Mouse (Mus musculus) urinary bladder, adult 18-20 months (tissue): ENCODE results near the gene Gm5930.
"Not testable (repeated sequence)": the region's sequence is repeated elsewhere in the genome, so short reads cannot be mapped to it uniquely, and the experiment has no call there.

Experiments
- DNase-seq, 2 experiments: peaks; one replicate each; pipeline ENCODE4 v3.0.0; 2022; ENCODE audit warnings: low spot score in 2 of 2, mixed read lengths in 2 of 2

Gm5930 gene

DNA sequence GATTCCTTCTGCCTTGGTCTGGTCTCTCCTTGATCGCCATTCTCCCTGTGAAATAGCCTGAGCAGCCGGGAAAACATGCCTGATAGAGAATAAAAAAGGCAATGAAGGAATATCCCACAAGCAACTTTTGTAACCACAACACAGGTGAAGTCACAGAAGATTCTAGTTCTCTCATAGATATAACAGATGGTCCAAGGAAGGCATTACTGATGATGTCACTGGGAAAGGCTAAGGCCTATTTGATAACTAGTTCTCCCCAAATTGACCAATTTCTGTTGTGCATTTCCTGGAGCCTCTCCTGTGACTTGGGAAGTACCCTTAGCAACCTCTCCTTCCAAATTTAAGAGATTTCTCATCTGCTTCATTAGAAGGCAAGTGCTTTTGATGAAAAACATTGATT is at the start of gene Gm5930:
Gene Gm5930 (minus strand): TSS at position 101 of the 400 bp plus-strand sequence.
- not testable (repeated sequence) for DNase-seq

GRCm38 (mm10) chr14:44384233-44384632 is 45.8 kb upstream of the Gm5930 start:
- DNase-seq = not testable (repeated sequence)

GRCm38 (mm10) chr14:44365057-44365456 is 26.7 kb upstream of the Gm5930 start, which contains the start of gene Gm8229:
Gene Gm8229, plus strand, starts transcription at chr14:44365357.
- not testable (repeated sequence) for DNase-seq

GRCm38 (mm10) chr14:44362301-44362700 is 23.9 kb upstream of the Gm5930 start:
- DNase-seq = not testable (repeated sequence)

GRCm38 (mm10) chr14:44361416-44361815 is 23.0 kb upstream of the Gm5930 start:
- DNase-seq = not testable (repeated sequence)

GRCm38 (mm10) chr14:44312049-44312448 is 26.3 kb downstream of the Gm5930 start:
- DNase-seq = not testable (repeated sequence)

DNA sequence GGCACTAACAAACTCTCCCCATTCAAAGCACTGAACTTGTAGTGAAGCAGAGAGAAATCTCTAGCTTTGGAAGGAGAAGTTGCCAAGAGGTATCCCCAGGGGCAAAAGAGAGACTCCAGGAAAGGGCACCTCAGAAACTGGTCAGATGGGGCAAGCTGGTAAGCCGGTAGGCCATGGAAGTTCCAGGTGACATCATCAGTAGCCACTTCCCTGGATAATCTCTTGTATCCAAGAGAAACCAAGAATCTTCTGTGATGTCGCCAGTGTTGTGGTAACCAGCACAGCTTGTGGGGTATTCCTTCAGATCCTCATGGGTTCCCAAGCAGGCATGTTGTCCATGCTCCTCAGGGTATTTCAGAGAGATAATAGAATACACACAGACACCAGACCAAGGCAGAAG is 53.1 kb downstream of the Gm5930 start, which contains the start of gene Gm8220:
Gene Gm8220 (plus strand): TSS at position 301 of the 400 bp plus-strand sequence.
- DNase-seq = not testable (repeated sequence)
